Mouse (Mus musculus) forebrain, embryonic 14.5 days (tissue): ENCODE data around the gene Onecut1. TPM values are rescaled to one million over a fixed set of nuclear protein-coding genes. Genes with fewer than 3 reads are reported as not detected.

Experiments used
- ATAC-seq: fragments of 200-750 bp; cut with Nextera tagmentation; 2 replicates; pipeline ENCODE4 v1.8.0; 2017; ENCODE audit warnings: mild to moderate bottlenecking, moderate library complexity
- DNase-seq: peaks from one replicate; pipeline ENCODE4 v3.0.0-alpha.2; 2015; ENCODE audit warnings: low spot score
- H3K27ac ChIP-seq: fragments of 300-500 bp; sonication (generic); 2 replicates; pipeline ENCODE4 v1.5.1; 2014; ENCODE audit warnings: low read depth, mild to moderate bottlenecking, control low read depth, low read length, moderate library complexity
- H3K27me3 ChIP-seq: fragments of 300-500 bp; sonication (generic); replicated peaks from 2 replicates; pipeline ENCODE4 v1.6.1; 2014; ENCODE audit warnings: low read length, control low read depth, mixed read lengths; ENCODE audit not compliant: control insufficient read depth, insufficient read depth
- H3K36me3 ChIP-seq: fragments of 300-500 bp; sonication (generic); 2 replicates; pipeline ENCODE4 v1.6.1; 2014; ENCODE audit warnings: low read length, control low read depth; ENCODE audit not compliant: control insufficient read depth, insufficient read depth
- H3K4me1 ChIP-seq: fragments of 300-500 bp; sonication (generic); 2 replicates; pipeline ENCODE4 v1.6.1; 2014; ENCODE audit warnings: antibody characterized with exemption, low read length, control low read depth; ENCODE audit not compliant: control insufficient read depth, insufficient read depth
- H3K4me2 ChIP-seq: fragments of 300-500 bp; sonication (generic); 2 replicates; pipeline ENCODE4 v1.6.1; 2014; ENCODE audit warnings: mild to moderate bottlenecking, control low read depth, low read length
- H3K4me3 ChIP-seq: fragments of 300-500 bp; sonication (generic); 2 replicates; pipeline ENCODE4 v1.5.1; 2014; ENCODE audit warnings: low read depth, low read length, control low read depth
- H3K9ac ChIP-seq: fragments of 300-500 bp; sonication (generic); 2 replicates; pipeline ENCODE4 v1.6.1; 2014; ENCODE audit warnings: mild to moderate bottlenecking, low read length, control low read depth, moderate library complexity
- H3K9me3 ChIP-seq: fragments of 300-500 bp; sonication (generic); replicated peaks from 2 replicates; pipeline ENCODE4 v1.6.1; 2016; ENCODE audit warnings: low read length, control low read depth, mixed read lengths; ENCODE audit not compliant: control insufficient read depth
- WGBS: fragments of 180-500 bp; shearing (Covaris S2); extraction: QIAGEN DNeasy Blood & Tissue Kit; methylation state at CpG from one replicate; pipeline ENCODE4 v1.1.7; 2014; 5-methylcytosine and 5-hydroxymethylcytosine counted together
- polyA plus RNA-seq: library from polyadenylated mRNA; unstranded; fragments of >200 nt; fragmentation: Nextera tagmentation; extraction: Ambion mirVana; gene quantifications from 2 replicates; pipeline ENCODE4 v1.2.1, GENCODE M21; 2014

Gene Onecut1
- polyA plus RNA-seq, result 0.55 and 1.1 TPM in 2 replicates

- ATAC-seq, result peak; percentile 73
- no peaks in the 10 kb centered on the region for H3K9me3 ChIP-seq
- H3K4me1 ChIP-seq, result peaks cover 9% of the 10 kb centered on the region
- H3K27ac ChIP-seq, result no peak within 1 kb of the TSS
- WGBS, result under 1% methylated on average over 45 of the region's 45 CpGs
- H3K9ac ChIP-seq, result peak within 1 kb of the TSS; percentile 61
- no peaks in the 10 kb centered on the region for H3K36me3 ChIP-seq
- DNase-seq, result peak; percentile 79
- H3K27me3 ChIP-seq, result peaks cover 99% of the 10 kb centered on the region
- peak within 1 kb of the TSS; percentile 44 for H3K4me3 ChIP-seq
- H3K4me2 ChIP-seq, result peak within 1 kb of the TSS; percentile 94
Observed at GRCm38 (mm10) chr9:74861561-74861980, at the start of gene Onecut1. Onecut1 (plus strand) TSS chr9:74861921.

- no peaks in the 10 kb centered on the region for H3K27me3 ChIP-seq
- H3K9ac ChIP-seq, result no peak overlapping the region
- no peaks in the 10 kb centered on the region for H3K4me1 ChIP-seq
- H3K4me3 ChIP-seq, result no peak overlapping the region
- no peaks in the 10 kb centered on the region for H3K9me3 ChIP-seq
- 41% methylated on average over 19 of the region's 19 CpGs for WGBS
- ATAC-seq, result no peak
- H3K36me3 ChIP-seq, result no peaks in the 10 kb centered on the region
- H3K27ac ChIP-seq, result no peak overlapping the region
- DNase-seq, result peak; percentile 39
- H3K4me2 ChIP-seq, result no peak overlapping the region
Observed at GRCm38 (mm10) chr9:74819736-74820511, 41.8 kb upstream of the Onecut1 start.

GRCm38 (mm10) chr9:74825102-74825501, 36.6 kb upstream of the Onecut1 start:
- H3K36me3 ChIP-seq, result no peaks in the 10 kb centered on the region
- WGBS, result 94% methylated on average over 2 of the region's 2 CpGs
- no peak overlapping the region for H3K4me3 ChIP-seq
- no peak overlapping the region for H3K27ac ChIP-seq
- no peaks in the 10 kb centered on the region for H3K9me3 ChIP-seq
- no peaks in the 10 kb centered on the region for H3K27me3 ChIP-seq
- ATAC-seq (no peak), DNase-seq (no peak)
- no peak overlapping the region for H3K4me2 ChIP-seq
- H3K9ac ChIP-seq, result no peak overlapping the region
- no peaks in the 10 kb centered on the region for H3K4me1 ChIP-seq

GRCm38 (mm10) chr9:74829206-74829605, 32.5 kb upstream of the Onecut1 start:
- H3K27me3 ChIP-seq, result no peaks in the 10 kb centered on the region
- no peak overlapping the region for H3K4me3 ChIP-seq
- no peaks in the 10 kb centered on the region for H3K9me3 ChIP-seq
- 81% methylated on average over 3 of the region's 3 CpGs for WGBS
- DNase-seq (no peak), ATAC-seq (no peak)
- H3K4me2 ChIP-seq, result no peak overlapping the region
- no peaks in the 10 kb centered on the region for H3K36me3 ChIP-seq
- no peak overlapping the region for H3K9ac ChIP-seq
- no peaks in the 10 kb centered on the region for H3K4me1 ChIP-seq
- H3K27ac ChIP-seq, result no peak overlapping the region

GRCm38 (mm10) chr9:74842890-74843289, 18.8 kb upstream of the Onecut1 start:
- no peak overlapping the region for H3K4me2 ChIP-seq
- WGBS, result 84% methylated on average over 4 of the region's 4 CpGs

GRCm38 (mm10) chr9:74846867-74847830, 14.6 kb upstream of the Onecut1 start:
- no peak overlapping the region for H3K9ac ChIP-seq
- H3K4me3 ChIP-seq, result no peak overlapping the region
- WGBS, result under 1% methylated on average over 31 of the region's 33 CpGs
- H3K4me1 ChIP-seq, result peaks cover 10% of the 10 kb centered on the region
- no peaks in the 10 kb centered on the region for H3K36me3 ChIP-seq
- H3K27ac ChIP-seq, result no peak overlapping the region
- ATAC-seq, result no peak; the same call in 1 of the 2 replicates
- H3K4me2 ChIP-seq, result no peak overlapping the region
- DNase-seq, result no peak
- H3K9me3 ChIP-seq, result no peaks in the 10 kb centered on the region
- peaks cover 60% of the 10 kb centered on the region for H3K27me3 ChIP-seq

More at GRCm38 (mm10) chr9:74842890-74843289, 18.8 kb upstream of the Onecut1 start:
- ATAC-seq, result no peak
- peaks cover 20% of the 10 kb centered on the region for H3K27me3 ChIP-seq
- DNase-seq, result no peak
- H3K36me3 ChIP-seq, result no peaks in the 10 kb centered on the region
- H3K4me1 ChIP-seq, result no peaks in the 10 kb centered on the region
- no peak overlapping the region for H3K27ac ChIP-seq
- no peaks in the 10 kb centered on the region for H3K9me3 ChIP-seq
- no peak overlapping the region for H3K4me3 ChIP-seq
- no peak overlapping the region for H3K9ac ChIP-seq

- under 1% methylated on average over 46 of the region's 46 CpGs for WGBS
- no peak overlapping the region for H3K27ac ChIP-seq
- H3K9me3 ChIP-seq, result no peaks in the 10 kb centered on the region
- DNase-seq, result peak; percentile 59
- peaks cover 74% of the 10 kb centered on the region for H3K27me3 ChIP-seq
- ATAC-seq, result peak; percentile 58
- H3K9ac ChIP-seq, result peak overlapping the region; percentile 33
- peak overlapping the region; percentile 42 for H3K4me3 ChIP-seq
- H3K4me1 ChIP-seq, result peaks cover 10% of the 10 kb centered on the region
- H3K36me3 ChIP-seq, result no peaks in the 10 kb centered on the region
- H3K4me2 ChIP-seq, result peak overlapping the region; percentile 85
Observed at GRCm38 (mm10) chr9:74848411-74849194, 13.1 kb upstream of the Onecut1 start.

GRCm38 (mm10) chr9:74849195-74849978, 12.3 kb upstream of the Onecut1 start:
- peaks cover 82% of the 10 kb centered on the region for H3K27me3 ChIP-seq
- ATAC-seq (peak; percentile 57), DNase-seq (no peak)
- no peaks in the 10 kb centered on the region for H3K36me3 ChIP-seq
- H3K4me3 ChIP-seq, result peak overlapping the region; percentile 42
- H3K9ac ChIP-seq, result peak overlapping the region; percentile 29
- no peak overlapping the region for H3K27ac ChIP-seq
- peak overlapping the region; percentile 85 for H3K4me2 ChIP-seq
- WGBS, result under 1% methylated on average over 55 of the region's 63 CpGs
- H3K9me3 ChIP-seq, result no peaks in the 10 kb centered on the region
- peaks cover 10% of the 10 kb centered on the region for H3K4me1 ChIP-seq
